Mouse (Mus musculus) telencephalon, adult 2 months (tissue): ENCODE results near the gene Pfn1.

ENCODE experiments used
- DNase-seq: peaks from one replicate; pipeline ENCODE4 v3.0.0-alpha.2; 2011; ENCODE audit warnings: low read depth, low spot score

Pfn1 gene

GRCm38 (mm10) chr11:70674501-70674900 lies 20.1 kb upstream of the Pfn1 start:
- DNase-seq: no peak

GRCm38 (mm10) chr11:70674014-70674413 lies 19.6 kb upstream of the Pfn1 start:
- no peak for DNase-seq

GRCm38 (mm10) chr11:70671333-70672047 lies 17.0 kb upstream of the Pfn1 start:
- no peak for DNase-seq

DNA sequence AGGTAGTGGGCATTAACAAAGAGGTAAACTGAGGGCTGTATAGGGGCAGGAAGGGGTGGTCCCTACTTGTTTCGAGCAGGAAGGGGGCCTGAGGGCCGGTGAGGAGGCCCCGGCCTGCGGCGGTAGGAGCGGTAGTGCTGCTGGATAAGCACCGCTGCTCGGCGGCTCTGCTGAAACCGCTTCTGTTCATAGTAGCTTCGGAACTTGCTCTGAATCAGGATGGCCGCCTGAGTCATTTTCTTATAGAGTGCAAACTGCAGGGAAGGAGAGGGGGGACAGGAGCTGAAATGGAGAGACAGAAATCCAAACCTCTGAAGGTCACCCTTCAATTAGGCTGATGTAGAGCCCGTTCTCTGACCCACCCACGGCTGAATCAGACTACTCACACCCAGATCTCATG lies 16.0 kb upstream of the Pfn1 start:
- DNase-seq: no peak

DNA sequence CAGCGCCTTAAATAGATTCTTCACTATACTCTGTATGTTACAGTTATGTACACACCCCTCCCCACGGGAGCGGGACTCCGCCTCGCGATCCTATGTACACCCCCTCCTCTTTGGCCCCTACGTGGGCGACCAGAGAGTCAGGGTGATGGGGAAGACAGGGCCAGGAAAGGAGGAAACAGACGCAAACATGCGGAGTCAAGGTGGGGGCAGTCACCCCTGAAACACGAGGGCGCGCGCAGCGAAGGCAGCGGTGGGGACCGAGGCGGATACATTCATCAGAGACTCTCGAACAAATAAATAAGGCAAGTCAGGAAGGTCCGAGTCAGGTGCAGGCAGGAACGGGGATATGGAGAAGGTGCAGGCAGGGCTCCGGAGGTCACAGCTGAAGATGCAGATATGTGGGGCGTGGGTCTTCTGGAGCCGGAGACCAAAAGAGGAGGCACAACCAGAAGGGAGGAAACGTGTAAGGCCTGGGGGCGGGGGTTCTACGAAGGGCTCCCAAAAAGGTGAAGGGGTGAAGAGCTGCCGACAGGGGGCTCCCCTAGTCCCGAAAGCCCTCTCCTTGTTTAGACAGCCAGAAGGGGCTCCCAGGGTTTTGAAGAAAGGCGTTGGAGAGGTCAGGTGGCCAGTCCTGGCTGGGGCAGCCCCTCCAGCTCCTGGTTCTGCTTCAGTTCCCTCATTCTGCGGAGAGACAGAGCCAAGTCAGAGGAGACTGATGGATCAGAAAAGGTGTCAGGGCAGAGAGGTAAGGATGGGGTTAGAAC lies 15.3 kb upstream of the Pfn1 start:
- DNase-seq: no peak

GRCm38 (mm10) chr11:70668771-70669505 lies 14.5 kb upstream of the Pfn1 start, which contains the start of gene Spag7:
Gene Spag7, minus strand, starts transcription at chr11:70669416.
- DNase-seq: peak; percentile 100

- DNase-seq: no peak
Observed at GRCm38 (mm10) chr11:70668335-70668770, 13.9 kb upstream of the Pfn1 start.

- no peak for DNase-seq
Observed at GRCm38 (mm10) chr11:70667271-70668150, 13.1 kb upstream of the Pfn1 start.

DNA sequence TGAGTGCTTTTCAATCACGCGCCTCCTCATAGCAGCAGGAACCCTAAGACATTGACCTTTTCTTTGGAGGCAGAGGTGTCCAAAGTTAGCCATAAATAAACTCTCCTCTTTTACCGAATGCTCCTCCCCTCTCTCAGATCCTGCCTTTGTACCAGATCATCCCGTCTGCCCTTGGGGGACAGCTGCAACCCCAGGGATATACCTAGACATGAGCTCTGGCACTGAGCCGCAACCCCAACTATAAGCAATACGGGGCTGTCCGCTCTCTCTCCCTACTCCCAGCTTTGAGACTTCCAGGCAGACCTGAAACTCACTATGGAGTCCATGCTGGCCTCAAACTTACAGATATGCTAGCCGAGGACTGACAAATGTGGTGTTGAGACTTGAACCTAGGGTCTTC lies 12.2 kb upstream of the Pfn1 start:
- no peak for DNase-seq

DNA sequence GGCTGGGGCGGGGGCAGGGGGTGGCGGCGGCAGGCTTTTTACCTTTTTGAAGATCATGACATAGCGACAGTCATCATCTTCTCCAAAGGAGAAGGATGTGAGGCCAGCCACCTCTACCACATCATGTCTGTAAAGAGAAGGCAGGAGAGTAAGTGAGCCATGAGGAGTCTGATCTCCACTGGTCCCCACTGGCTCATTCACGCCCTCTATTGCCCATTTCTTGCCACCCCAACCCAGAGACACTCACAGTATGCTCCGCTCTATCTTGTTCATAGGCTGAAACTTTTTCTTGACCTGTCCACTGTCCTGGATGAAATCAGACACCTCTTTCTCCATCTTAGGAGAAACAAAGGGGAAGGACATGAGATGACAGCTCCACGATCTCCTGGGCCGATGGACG lies 10.3 kb upstream of the Pfn1 start:
- no peak for DNase-seq

DNA sequence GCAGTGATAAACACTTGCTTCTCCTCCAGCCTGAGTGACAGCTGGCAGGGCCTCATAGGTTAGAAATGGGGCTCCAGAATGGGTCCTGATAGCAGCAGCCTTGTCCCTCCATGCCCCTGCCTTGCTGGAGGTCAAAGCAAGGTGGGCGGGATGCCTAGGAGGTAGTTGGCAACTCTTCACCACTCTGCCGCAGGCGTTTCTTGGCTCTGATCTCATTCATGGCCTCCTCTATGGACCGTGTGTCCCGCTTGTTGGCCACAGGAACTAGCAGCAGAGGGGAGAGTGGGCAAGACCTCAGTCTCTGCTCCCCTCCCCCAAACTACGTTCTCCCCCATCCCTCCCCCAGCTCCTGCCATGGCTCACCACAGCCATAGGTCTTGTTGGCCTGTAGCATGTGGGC lies 9.5 kb upstream of the Pfn1 start:
- no peak for DNase-seq

DNA sequence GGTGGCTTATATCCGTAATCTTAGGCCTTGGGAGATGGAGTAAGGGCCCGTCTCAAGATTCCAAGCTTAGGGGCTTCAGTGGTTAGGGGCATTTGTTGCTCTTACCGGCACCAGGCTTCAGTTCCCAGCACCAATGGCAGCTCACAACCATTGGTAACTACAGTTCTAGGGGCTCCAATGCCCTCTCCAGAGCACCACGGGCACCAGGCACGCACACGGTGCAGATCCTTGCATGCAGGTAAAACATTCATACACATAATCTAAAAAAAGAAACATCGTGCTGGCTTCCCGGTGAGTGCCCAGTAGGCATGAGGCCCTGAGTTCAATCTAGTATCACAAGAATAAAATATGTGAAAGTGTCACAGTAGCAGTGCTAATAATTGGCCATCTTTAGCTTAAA lies 8.7 kb upstream of the Pfn1 start:
- DNase-seq: no peak

DNA sequence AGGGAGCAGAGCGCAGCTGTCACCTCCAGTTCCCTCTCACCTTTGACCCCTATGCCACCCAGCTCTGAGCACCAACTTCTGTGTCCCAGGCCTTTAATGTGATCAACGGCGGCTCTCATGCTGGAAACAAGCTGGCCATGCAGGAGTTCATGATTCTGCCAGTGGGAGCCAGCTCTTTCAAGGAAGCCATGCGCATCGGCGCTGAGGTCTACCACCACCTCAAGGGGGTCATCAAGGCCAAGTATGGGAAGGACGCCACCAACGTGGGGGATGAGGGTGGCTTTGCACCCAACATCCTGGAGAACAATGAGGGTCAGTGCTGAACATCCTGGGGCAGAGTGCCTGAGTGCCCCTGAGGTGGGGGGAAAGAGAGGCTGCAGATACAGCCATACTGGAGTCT lies 6.1 kb upstream of the Pfn1 start:
- DNase-seq: no peak

DNA sequence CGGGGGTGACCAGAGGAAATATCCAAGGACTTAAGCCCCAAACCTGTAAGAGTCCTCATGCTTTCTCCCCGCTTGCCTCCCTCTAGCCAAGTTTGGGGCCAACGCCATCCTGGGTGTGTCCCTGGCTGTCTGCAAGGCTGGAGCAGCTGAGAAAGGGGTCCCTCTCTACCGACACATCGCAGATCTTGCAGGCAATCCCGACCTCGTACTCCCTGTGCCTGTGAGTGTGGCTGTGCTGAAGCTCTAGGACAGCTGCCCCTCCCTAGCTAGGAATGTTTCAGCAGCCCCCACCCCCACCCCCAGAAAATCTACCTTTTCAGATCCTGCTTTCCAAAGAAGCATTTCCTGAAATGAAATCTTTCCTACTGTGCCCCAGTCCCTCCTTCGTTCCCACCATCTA lies 4.5 kb upstream of the Pfn1 start:
- no peak for DNase-seq

DNA sequence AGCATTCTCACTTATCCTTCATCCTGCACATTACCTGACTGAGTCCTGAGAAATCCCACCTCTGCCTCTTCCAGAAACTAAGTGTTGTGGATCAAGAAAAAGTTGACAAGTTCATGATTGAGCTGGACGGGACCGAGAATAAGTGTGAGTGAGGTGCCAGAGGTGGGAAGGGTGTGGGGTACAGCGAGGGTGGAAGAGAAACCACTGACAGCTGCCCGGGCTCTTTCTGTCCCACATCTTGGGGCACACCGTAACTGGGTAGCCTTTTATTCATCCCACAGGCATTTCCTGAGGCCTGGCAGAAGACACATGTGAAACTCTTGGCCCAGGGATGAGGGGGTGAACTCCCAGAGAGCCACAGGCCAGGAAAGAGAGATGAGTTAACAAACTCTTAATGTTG lies 4.1 kb upstream of the Pfn1 start:
- no peak for DNase-seq

DNA sequence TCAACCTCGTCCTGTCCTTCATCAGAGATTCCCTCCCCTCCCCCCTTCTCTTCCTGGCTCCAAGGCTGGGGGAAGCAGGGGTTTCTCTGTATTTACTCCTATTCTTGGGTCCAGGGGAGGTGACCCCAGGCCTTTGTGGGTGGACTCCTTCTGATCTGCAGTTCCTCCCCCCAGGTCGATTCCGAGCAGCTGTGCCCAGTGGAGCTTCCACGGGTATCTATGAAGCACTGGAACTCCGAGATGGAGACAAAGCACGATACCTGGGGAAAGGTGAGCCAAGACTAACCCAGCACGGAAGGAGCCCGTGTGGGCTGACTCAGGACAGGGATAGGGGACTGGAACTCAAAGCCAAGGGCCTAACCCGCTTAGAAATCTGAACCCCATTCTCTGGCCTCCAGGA lies 3.5 kb upstream of the Pfn1 start:
- no peak for DNase-seq

GRCm38 (mm10) chr11:70657573-70657972 lies 3.1 kb upstream of the Pfn1 start:
- DNase-seq: no peak

DNA sequence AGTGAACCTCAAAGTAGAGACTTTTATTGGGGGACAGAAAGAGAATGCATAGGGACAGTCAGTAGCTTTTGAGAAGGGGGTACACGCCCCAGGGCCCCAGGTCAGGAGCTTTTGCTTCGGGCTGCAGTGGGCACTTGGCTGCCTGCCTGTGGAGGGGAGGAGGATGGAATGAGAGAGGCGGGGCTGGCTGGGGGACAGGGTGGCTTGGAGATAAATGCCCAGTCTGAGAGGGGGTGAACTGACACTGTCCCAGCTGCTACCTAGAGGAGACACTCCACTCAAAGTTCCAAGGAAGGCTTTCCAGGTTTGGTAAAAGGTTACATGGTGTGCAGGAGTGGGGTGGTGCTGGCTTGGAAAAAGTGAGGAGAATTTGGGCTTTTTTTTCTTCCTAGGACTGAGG lies 2.5 kb upstream of the Pfn1 start, which contains the start of gene Eno3:
Gene Eno3, plus strand, starts transcription at position 239 of the 400 bp plus-strand sequence.
- DNase-seq: no peak

DNA sequence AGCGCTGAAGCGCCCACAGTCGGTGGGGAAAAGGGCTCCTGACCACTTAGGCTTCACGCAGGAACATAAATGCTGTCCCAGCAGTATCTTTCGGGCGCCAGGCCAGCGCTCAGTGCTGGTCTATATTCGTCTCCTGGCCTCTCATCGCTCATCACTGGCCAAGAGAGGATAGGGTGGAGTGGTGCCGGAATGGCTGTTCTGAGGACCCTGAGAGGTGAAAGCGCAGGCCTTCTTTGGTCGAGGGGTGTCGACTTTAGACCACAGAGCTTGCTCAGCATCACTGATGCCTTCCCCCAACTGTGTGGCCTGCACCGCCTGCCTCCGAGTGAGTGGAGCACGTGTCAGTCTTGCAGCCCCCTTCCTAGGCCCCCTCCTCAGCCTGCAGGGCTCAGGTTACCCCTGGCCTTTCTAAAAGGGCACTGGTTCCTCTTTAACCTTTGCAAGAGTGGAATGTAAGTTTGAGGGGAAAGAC lies 2.0 kb upstream of the Pfn1 start:
- DNase-seq: no peak

- DNase-seq: no peak
Observed at GRCm38 (mm10) chr11:70655571-70656455, 1.4 kb upstream of the Pfn1 start.
